ENCODE assay signal across 16 mouse cellular contexts in the genomic region with DNA sequence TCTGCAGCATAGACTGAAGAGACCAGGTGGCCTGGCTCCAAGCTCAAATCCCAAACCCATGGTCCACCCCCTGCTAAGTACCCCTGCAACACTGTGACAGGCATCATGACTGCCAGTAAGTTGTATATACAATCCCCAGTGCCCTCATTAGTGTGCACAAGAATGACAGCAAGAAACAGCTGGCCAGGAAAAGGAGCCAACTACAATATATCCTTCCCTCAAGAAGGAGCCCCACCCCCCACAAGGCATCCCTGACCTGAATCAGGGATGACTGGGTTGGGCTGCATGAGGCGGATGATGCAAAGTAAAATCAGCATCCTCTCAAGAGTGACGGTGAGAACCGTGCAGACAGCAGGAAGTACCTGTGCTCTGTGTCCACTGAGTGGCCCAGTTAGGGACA. TPM values are rescaled to one million over a fixed set of nuclear protein-coding genes. Genes with fewer than 3 reads are reported as not detected.
DNase-seq lines count a peak whose midpoint lies in the region; ATAC-seq and TF ChIP-seq lines count a peak whose summit lies in the region.
"Had no signal": no experiment of that assay in that cellular context is flagged by ENCODE, and none has a peak within 500 bp of the region (broad histone marks: within the 10 kb centered on the region; RNA-seq: fewer than 3 reads in every experiment).

No protein-coding gene starts in this region.

- peak in 1 of 2 experiments; percentile 47 for DNase-seq in cerebellum, adult 2 months
- no peak for DNase-seq in cerebellum, adult 11-12 months
- no peak for DNase-seq in lung, postnatal 36 days
- peak; percentile 51 for DNase-seq in Muller cell, postnatal 12 days (ENCODE audit: inconsistent ontology term)
- DNase-seq in frontal cortex, adult 2 months (ENCODE audit: extremely low spot score in 1 of 2, low spot score in 1 of 2): no peak
- no peak for DNase-seq in liver, embryonic 11.5 days (ENCODE audit: low spot score)
- DNase-seq: cerebellum, adult 8-10 months; heart, adult 18-20 months; heart, postnatal 36 days; kidney, adult 11 months; spleen, adult 18-20 months had no signal

- H3K4me3 ChIP-seq in cerebellum, adult 2 months (replicated peaks; ENCODE audit: insufficient read depth, low read depth, low read length): no peak overlapping the region
- H3K4me3 ChIP-seq in lung, embryonic 16.5 days (ENCODE audit: low read length): no peak overlapping the region
- H3K4me3 ChIP-seq in stomach, embryonic 16.5 days (replicated peaks; ENCODE audit: low read length): no peak overlapping the region
- no peak overlapping the region for H3K4me3 ChIP-seq in liver, embryonic 11.5 days (ENCODE audit: low read depth, low read length)
- H3K4me3 ChIP-seq: embryonic facial prominence, embryonic 13.5 days; layer of hippocampus, adult 2 months; liver, embryonic 15.5 days had no signal

- TF ChIP-seq CTCF in cerebellum, adult 2 months (IDR thresholded peaks at IDR 0.05; ENCODE audit: borderline replicate concordance, insufficient read depth, low read depth, low read length): no peak

- TF ChIP-seq POLR2A in cerebellum, adult 2 months (IDR thresholded peaks at IDR 0.05; ENCODE audit: borderline replicate concordance, insufficient read depth, low read length): no peak

- peak overlapping the region; percentile 42 for H3K27ac ChIP-seq in cerebellum, adult 2 months (ENCODE audit: insufficient read depth, low read length)
- H3K27ac ChIP-seq in lung, embryonic 16.5 days (ENCODE audit: low read length): no peak overlapping the region
- no peak overlapping the region for H3K27ac ChIP-seq in stomach, embryonic 16.5 days (ENCODE audit: low read length)
- no peak overlapping the region for H3K27ac ChIP-seq in liver, embryonic 11.5 days (ENCODE audit: low read depth, low read length)
- H3K27ac ChIP-seq: embryonic facial prominence, embryonic 13.5 days; layer of hippocampus, adult 2 months; liver, embryonic 15.5 days had no signal

- H3K4me2 ChIP-seq in lung, embryonic 16.5 days (ENCODE audit: low read depth, low read length): no peak overlapping the region
- H3K4me2 ChIP-seq in stomach, embryonic 16.5 days (ENCODE audit: low read depth, low read length): no peak overlapping the region
- H3K4me2 ChIP-seq in liver, embryonic 11.5 days: no peak overlapping the region
- H3K4me2 ChIP-seq: embryonic facial prominence, embryonic 13.5 days; liver, embryonic 15.5 days had no signal

- no peaks in the 10 kb centered on the region for H3K9me3 ChIP-seq in lung, embryonic 16.5 days (ENCODE audit: control insufficient read depth, low read length)
- no peaks in the 10 kb centered on the region for H3K9me3 ChIP-seq in stomach, embryonic 16.5 days (replicated peaks; ENCODE audit: control insufficient read depth, low read length)
- no peaks in the 10 kb centered on the region for H3K9me3 ChIP-seq in liver, embryonic 11.5 days (ENCODE audit: control insufficient read depth, low read length)
- H3K9me3 ChIP-seq: embryonic facial prominence, embryonic 13.5 days; liver, embryonic 15.5 days had no signal

- WGBS in cerebellum, adult 2 months: 22% methylated on average over 3 of the region's 3 CpGs
- 44% methylated on average over 3 of the region's 3 CpGs for WGBS in lung, embryonic 16.5 days
- WGBS in stomach, embryonic 16.5 days: 48% methylated on average over 3 of the region's 3 CpGs
- 77% methylated on average over 3 of the region's 3 CpGs for WGBS in liver, embryonic 11.5 days

- H3K9ac ChIP-seq in lung, embryonic 16.5 days (ENCODE audit: low read length): no peak overlapping the region
- H3K9ac ChIP-seq in stomach, embryonic 16.5 days (ENCODE audit: low read length): no peak overlapping the region
- no peak overlapping the region for H3K9ac ChIP-seq in liver, embryonic 11.5 days (ENCODE audit: low read depth, low read length)
- H3K9ac ChIP-seq: embryonic facial prominence, embryonic 13.5 days; liver, embryonic 15.5 days had no signal

- H3K27me3 ChIP-seq in cerebellum, adult 2 months (ENCODE audit: control insufficient read depth, insufficient read depth, low read length): no peaks in the 10 kb centered on the region
- H3K27me3 ChIP-seq in lung, embryonic 16.5 days (ENCODE audit: control insufficient read depth, insufficient read depth, low read depth, low read length): no peaks in the 10 kb centered on the region
- H3K27me3 ChIP-seq in stomach, embryonic 16.5 days (ENCODE audit: control insufficient read depth, insufficient read depth, low read length): no peaks in the 10 kb centered on the region
- H3K27me3 ChIP-seq in liver, embryonic 11.5 days (replicated peaks; ENCODE audit: control insufficient read depth, insufficient read depth, low read length): no peaks in the 10 kb centered on the region
- H3K27me3 ChIP-seq: embryonic facial prominence, embryonic 13.5 days; liver, embryonic 15.5 days had no signal

- peak; percentile 53 for ATAC-seq in lung, embryonic 16.5 days (ENCODE audit: low read depth)
- ATAC-seq in stomach, embryonic 16.5 days (ENCODE audit: insufficient read depth, low FRiP score): peak; percentile 22; the same call in 1 of the 2 replicates
- no peak for ATAC-seq in liver, embryonic 11.5 days (replicated peaks; ENCODE audit: low FRiP score)

- peaks cover 65% of the 10 kb centered on the region for H3K4me1 ChIP-seq in cerebellum, adult 2 months (ENCODE audit: control insufficient read depth, insufficient read depth, low read length)
- H3K4me1 ChIP-seq in lung, embryonic 16.5 days (replicated peaks; ENCODE audit: control insufficient read depth, insufficient read depth, low read length): peaks cover 15% of the 10 kb centered on the region
- peaks cover 7% of the 10 kb centered on the region for H3K4me1 ChIP-seq in stomach, embryonic 16.5 days (ENCODE audit: control insufficient read depth, insufficient read depth, low read length)
- no peaks in the 10 kb centered on the region for H3K4me1 ChIP-seq in liver, embryonic 11.5 days (replicated peaks; ENCODE audit: control insufficient read depth, insufficient read depth, low read length)
- H3K4me1 ChIP-seq: liver, embryonic 15.5 days had no signal

- no peaks in the 10 kb centered on the region for H3K36me3 ChIP-seq in lung, embryonic 16.5 days (ENCODE audit: control insufficient read depth, insufficient read depth, low read length)
- H3K36me3 ChIP-seq in stomach, embryonic 16.5 days (ENCODE audit: control insufficient read depth, insufficient read depth, low read length): no peaks in the 10 kb centered on the region
- no peaks in the 10 kb centered on the region for H3K36me3 ChIP-seq in liver, embryonic 11.5 days (ENCODE audit: control insufficient read depth, insufficient read depth, low read length)
- H3K36me3 ChIP-seq: embryonic facial prominence, embryonic 13.5 days; liver, embryonic 15.5 days had no signal

RNA-seq across cellular contexts. Expression of gene Zfyve28, which starts 38.2 kb away (rescaled TPM):
- polyA plus RNA-seq in cerebellum, adult 2 months (2012; rRNA removed): 62.9 and 69.5 TPM in 2 replicates
- 0.20 and 0.26 TPM in 2 replicates for polyA plus RNA-seq in lung, embryonic 16.5 days (2015; fragmentation: Nextera tagmentation; extraction: Ambion mirVana)
- polyA plus RNA-seq in stomach, embryonic 16.5 days (2015; fragmentation: Nextera tagmentation; extraction: Ambion mirVana): 0.63 and 1.1 TPM in 2 replicates
- polyA plus RNA-seq in frontal cortex, adult 2 months (2012; rRNA removed): 37.6 and 37.8 TPM in 2 replicates
- polyA plus RNA-seq in liver, embryonic 11.5 days (2014; fragmentation: Nextera tagmentation; extraction: Ambion mirVana): 0.22 TPM in 1 of 2 replicates, not detected in the other

RNA-seq across cellular contexts. Expression of gene Cfap99, which starts 38.3 kb away (rescaled TPM):
- 1.4 and 1.7 TPM in 2 replicates for polyA plus RNA-seq in cerebellum, adult 2 months (2012; rRNA removed)
- polyA plus RNA-seq in lung, embryonic 16.5 days (2015; fragmentation: Nextera tagmentation; extraction: Ambion mirVana): 0.43 and 0.58 TPM in 2 replicates
- 0.14 TPM in 1 of 2 replicates, not detected in the other for polyA plus RNA-seq in stomach, embryonic 16.5 days (2015; fragmentation: Nextera tagmentation; extraction: Ambion mirVana)
- 0.30 and 0.42 TPM in 2 replicates for polyA plus RNA-seq in frontal cortex, adult 2 months (2012; rRNA removed)
- not detected in 2 replicates for polyA plus RNA-seq in liver, embryonic 11.5 days (2014; fragmentation: Nextera tagmentation; extraction: Ambion mirVana)
- polyA plus RNA-seq: embryonic facial prominence, embryonic 13.5 days; liver, embryonic 15.5 days had no signal

Comparison
In these comparisons a context has a peak if more than half of its experiments do, and no peak if none do; other contexts are left out.
1. RNA of gene Zfyve28, which starts 38.2 kb away (polyA plus RNA-seq): 62.9 to 69.5 TPM in cerebellum, adult 2 months and 37.6 to 37.8 TPM in frontal cortex, adult 2 months; 0.63 to 1.1 TPM in stomach, embryonic 16.5 days, 0.20 to 0.26 TPM in lung, embryonic 16.5 days and 0.22 TPM in liver, embryonic 11.5 days; every median in the first group is over 10 times any median in the second.